Mouse (Mus musculus): ENCODE measurements around the gene Gm21974. TPM values are rescaled to one million over a fixed set of nuclear protein-coding genes. Genes with fewer than 3 reads are reported as not detected.
"Not testable (repeated sequence)": the region's sequence is repeated elsewhere in the genome, so short reads cannot be mapped to it uniquely, and the experiment has no call there.

Gm21974 gene
- polyA plus RNA-seq, 1 experiment, result not detected

DNA sequence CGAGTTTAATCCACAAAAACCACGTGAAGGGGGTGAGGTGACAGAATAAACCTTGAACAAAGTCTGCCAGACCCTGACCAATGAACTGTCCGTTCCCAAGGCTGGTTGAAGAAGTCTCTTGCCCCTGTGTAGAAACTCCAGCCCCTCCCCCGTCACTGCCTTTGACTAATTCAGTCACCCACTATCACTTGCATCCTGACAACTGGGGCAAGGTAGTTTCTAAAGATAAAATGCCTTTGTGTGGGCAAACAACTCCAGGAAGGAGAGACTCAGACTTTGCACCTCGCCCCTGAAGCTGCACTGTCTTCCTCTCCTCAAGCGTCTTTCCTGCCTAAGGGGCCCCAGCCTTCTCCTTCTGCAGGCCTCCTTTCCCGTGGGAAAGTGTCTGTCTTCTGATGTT lies 4.7 kb upstream of the Gm21974 start:
- Histone ChIP-seq H3K27ac (ENCODE audit: insufficient read depth, low read length) (no peak overlapping the region), H3K4me3 (ENCODE audit: insufficient read depth, low read length) (no peak overlapping the region), H3K4me1 (ENCODE audit: control insufficient read depth, insufficient read depth, low read length) (no peaks in the 10 kb centered on the region)
- no peak for TF ChIP-seq CTCF (IDR thresholded peaks at IDR 0.05; ENCODE audit: borderline replicate concordance, insufficient read depth, low read length)
- no peak for TF ChIP-seq POLR2A (IDR thresholded peaks at IDR 0.05; ENCODE audit: low read depth, low read length)

GRCm38 (mm10) chr7:127898179-127898956 lies 3.1 kb upstream of the Gm21974 start:
- no peak overlapping the region for H3K27ac ChIP-seq (ENCODE audit: insufficient read depth, low read length)
- no peaks in the 10 kb centered on the region for H3K4me1 ChIP-seq (ENCODE audit: control insufficient read depth, insufficient read depth, low read length)
- no peak for TF ChIP-seq POLR2A (IDR thresholded peaks at IDR 0.05; ENCODE audit: low read depth, low read length)
- TF ChIP-seq CTCF (IDR thresholded peaks at IDR 0.05; ENCODE audit: borderline replicate concordance, insufficient read depth, low read length), result no peak

DNA sequence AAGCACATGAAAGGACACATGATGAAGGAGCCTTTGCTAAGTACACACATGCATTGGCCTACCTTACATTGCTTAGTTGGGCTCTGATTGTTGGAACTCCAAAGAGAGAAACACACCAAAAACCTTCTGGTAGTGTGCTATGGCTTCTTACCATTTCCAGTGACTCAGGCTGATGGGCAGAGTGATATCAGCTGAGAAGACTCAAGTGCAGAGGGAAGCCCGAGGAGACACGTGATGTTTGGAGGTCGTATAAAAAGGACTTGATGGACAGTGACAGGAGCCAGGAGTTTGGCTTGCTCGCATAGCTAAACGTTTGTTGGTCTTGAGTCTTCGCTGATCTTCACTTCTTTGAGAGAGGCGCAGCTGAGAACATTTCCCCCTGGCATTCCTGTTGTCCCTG lies 2.3 kb upstream of the Gm21974 start:
- Histone ChIP-seq H3K27ac (ENCODE audit: insufficient read depth, low read length) (no peak overlapping the region), H3K4me1 (ENCODE audit: control insufficient read depth, insufficient read depth, low read length) (no peaks in the 10 kb centered on the region), H3K4me3 (ENCODE audit: insufficient read depth, low read length) (no peak overlapping the region)
- TF ChIP-seq POLR2A (IDR thresholded peaks at IDR 0.05; ENCODE audit: low read depth, low read length) (no peak), CTCF (IDR thresholded peaks at IDR 0.05; ENCODE audit: borderline replicate concordance, insufficient read depth, low read length) (no peak)

More at GRCm38 (mm10) chr7:127898179-127898956, 3.1 kb upstream of the Gm21974 start:
- H3K4me3 ChIP-seq (ENCODE audit: insufficient read depth, low read length), result no peak overlapping the region

GRCm38 (mm10) chr7:127896384-127896783 lies 1.1 kb upstream of the Gm21974 start:
- TF ChIP-seq POLR2A (IDR thresholded peaks at IDR 0.05; ENCODE audit: low read depth, low read length), result no peak
- TF ChIP-seq CTCF (IDR thresholded peaks at IDR 0.05; ENCODE audit: borderline replicate concordance, insufficient read depth, low read length), result peak; percentile 55; the same call in 1 of the 2 replicates
- H3K4me3 ChIP-seq (ENCODE audit: insufficient read depth, low read length), result no peak overlapping the region
- no peaks in the 10 kb centered on the region for H3K4me1 ChIP-seq (ENCODE audit: control insufficient read depth, insufficient read depth, low read length)
- H3K27ac ChIP-seq (ENCODE audit: insufficient read depth, low read length), result no peak overlapping the region

DNA sequence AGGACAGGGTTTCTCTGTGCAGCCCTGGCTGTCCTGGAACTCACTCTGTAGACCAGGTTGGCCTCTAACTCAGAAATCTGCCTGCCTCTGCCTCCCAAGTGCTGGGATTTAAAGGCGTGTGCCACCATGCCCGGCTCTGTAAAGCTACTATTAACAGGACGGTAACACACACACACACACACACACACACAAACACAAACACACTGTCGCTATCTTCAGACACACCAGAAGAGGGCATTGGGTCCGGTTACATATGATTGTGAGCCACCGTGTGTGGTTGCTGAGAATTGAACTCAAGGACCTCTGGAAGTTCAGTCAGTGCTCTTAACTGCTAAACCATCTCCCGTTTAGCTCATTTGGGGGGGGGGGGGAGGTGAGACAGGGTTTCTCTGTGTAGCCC lies 637 bp upstream of the Gm21974 start:
- H3K4me3 ChIP-seq (ENCODE audit: insufficient read depth, low read length), result not testable (repeated sequence)

GRCm38 (mm10) chr7:127894480-127894879 lies 774 bp downstream of the Gm21974 start:
- TF ChIP-seq POLR2A (IDR thresholded peaks at IDR 0.05; ENCODE audit: low read depth, low read length) (no peak), CTCF (IDR thresholded peaks at IDR 0.05; ENCODE audit: borderline replicate concordance, insufficient read depth, low read length) (no peak)
- Histone ChIP-seq H3K4me3 (ENCODE audit: insufficient read depth, low read length) (peak overlapping the region; percentile 64), H3K27ac (ENCODE audit: insufficient read depth, low read length) (no peak overlapping the region), H3K4me1 (ENCODE audit: control insufficient read depth, insufficient read depth, low read length) (no peaks in the 10 kb centered on the region)

More for the DNA sequence above, 637 bp upstream of the Gm21974 start:
- H3K27ac ChIP-seq (ENCODE audit: insufficient read depth, low read length); H3K4me1 ChIP-seq (ENCODE audit: control insufficient read depth, insufficient read depth, low read length): not testable (repeated sequence)

GRCm38 (mm10) chr7:127890798-127891197 lies 4.5 kb downstream of the Gm21974 start, which contains the start of gene Prss53:
Gene Prss53 (minus strand): TSS chr7:127890970.
- TF ChIP-seq CTCF (IDR thresholded peaks at IDR 0.05; ENCODE audit: borderline replicate concordance, insufficient read depth, low read length), result no peak
- H3K4me3 ChIP-seq (ENCODE audit: insufficient read depth, low read length), result no peak within 1 kb of the TSS
- no peak within 1 kb of the TSS for H3K27ac ChIP-seq (ENCODE audit: insufficient read depth, low read length)
- no peaks in the 10 kb centered on the region for H3K4me1 ChIP-seq (ENCODE audit: control insufficient read depth, insufficient read depth, low read length)

DNA sequence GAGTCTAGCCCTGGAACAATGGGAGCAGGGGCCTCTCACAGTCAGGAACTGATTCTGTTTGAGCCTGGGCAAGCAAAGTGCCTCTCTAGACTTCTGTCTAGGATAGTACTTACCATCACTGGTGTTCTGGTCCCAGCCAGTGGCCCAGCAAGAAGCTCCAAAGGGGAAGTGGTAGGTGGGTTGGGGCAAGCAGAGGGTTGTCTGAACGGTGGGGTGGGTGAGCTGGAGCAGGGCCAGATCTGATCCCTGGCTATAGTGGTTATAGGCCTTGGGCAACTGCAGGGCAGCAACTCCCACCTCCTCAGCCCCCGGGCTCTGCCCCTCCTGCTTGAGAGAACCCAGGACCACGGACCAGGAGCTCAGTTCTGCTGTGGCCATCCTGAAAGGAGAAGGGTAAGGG lies 6.4 kb downstream of the Gm21974 start:
- H3K4me1 ChIP-seq (ENCODE audit: control insufficient read depth, insufficient read depth, low read length), result no peaks in the 10 kb centered on the region
- no peak for TF ChIP-seq POLR2A (IDR thresholded peaks at IDR 0.05; ENCODE audit: low read depth, low read length)
- TF ChIP-seq CTCF (IDR thresholded peaks at IDR 0.05; ENCODE audit: borderline replicate concordance, insufficient read depth, low read length), result no peak
- no peak overlapping the region for H3K4me3 ChIP-seq (ENCODE audit: insufficient read depth, low read length)
- no peak overlapping the region for H3K27ac ChIP-seq (ENCODE audit: insufficient read depth, low read length)

- no peaks in the 10 kb centered on the region for H3K4me1 ChIP-seq (ENCODE audit: control insufficient read depth, insufficient read depth, low read length)
These were observed 7.5 kb downstream of the Gm21974 start for GRCm38 (mm10) chr7:127887781-127888180.

DNA sequence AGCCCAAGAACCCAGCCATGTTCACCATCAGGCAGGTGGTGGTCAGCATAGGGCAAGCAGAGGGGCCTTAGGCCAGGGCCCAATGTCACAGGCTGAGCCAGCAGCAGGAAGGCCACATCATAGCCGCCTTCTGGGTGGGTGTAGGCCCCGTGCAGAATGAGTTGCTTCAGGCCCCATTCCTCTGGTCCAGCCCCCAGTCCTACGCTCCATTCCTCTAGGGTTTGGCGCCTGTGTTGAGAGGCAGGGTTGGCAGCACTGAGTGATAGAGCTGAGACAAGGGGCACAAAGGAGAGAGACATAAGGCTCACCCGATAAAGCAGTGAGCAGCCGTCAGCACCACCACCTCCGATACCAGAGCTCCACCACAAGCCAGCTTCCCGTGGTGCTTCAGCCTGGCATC lies 8.1 kb downstream of the Gm21974 start:
- no peaks in the 10 kb centered on the region for H3K4me1 ChIP-seq (ENCODE audit: control insufficient read depth, insufficient read depth, low read length)
- no peak for TF ChIP-seq POLR2A (IDR thresholded peaks at IDR 0.05; ENCODE audit: low read depth, low read length)
- TF ChIP-seq CTCF (IDR thresholded peaks at IDR 0.05; ENCODE audit: borderline replicate concordance, insufficient read depth, low read length), result no peak
- H3K4me3 ChIP-seq (ENCODE audit: insufficient read depth, low read length), result no peak overlapping the region
- no peak overlapping the region for H3K27ac ChIP-seq (ENCODE audit: insufficient read depth, low read length)

More at GRCm38 (mm10) chr7:127887781-127888180, 7.5 kb downstream of the Gm21974 start:
- TF ChIP-seq POLR2A (IDR thresholded peaks at IDR 0.05; ENCODE audit: low read depth, low read length) (no peak), CTCF (IDR thresholded peaks at IDR 0.05; ENCODE audit: borderline replicate concordance, insufficient read depth, low read length) (no peak)
- H3K4me3 ChIP-seq (ENCODE audit: insufficient read depth, low read length), result no peak overlapping the region
- H3K27ac ChIP-seq (ENCODE audit: insufficient read depth, low read length), result no peak overlapping the region
